Mouse (Mus musculus) thymus, postnatal 25 days (tissue): ENCODE measurements around the gene Rbfox2.
"Not testable (repeated sequence)": the region's sequence is repeated elsewhere in the genome, so short reads cannot be mapped to it uniquely, and the experiment has no call there.

Experiments
- DNase-seq: peaks from one replicate; pipeline ENCODE4 v3.0.0; 2022

Gene Rbfox2

GRCm38 (mm10) chr15:77089249-77089648, 217.6 kb downstream of the Rbfox2 start:
- DNase-seq, result no peak

- DNase-seq, result no peak
These were observed 220.3 kb downstream of the Rbfox2 start for GRCm38 (mm10) chr15:77086488-77086887.

- DNase-seq, result no peak
These were observed 221.0 kb downstream of the Rbfox2 start for GRCm38 (mm10) chr15:77085818-77086217.

GRCm38 (mm10) chr15:77081454-77081853, 225.3 kb downstream of the Rbfox2 start:
- no peak for DNase-seq

- DNase-seq, result no peak
These were observed 226.0 kb downstream of the Rbfox2 start for GRCm38 (mm10) chr15:77080684-77081254.

- DNase-seq, result no peak
These were observed 226.9 kb downstream of the Rbfox2 start for GRCm38 (mm10) chr15:77079890-77080361.

- no peak for DNase-seq
These were observed 227.5 kb downstream of the Rbfox2 start for GRCm38 (mm10) chr15:77079256-77079822.

- no peak for DNase-seq
These were observed 228.0 kb downstream of the Rbfox2 start for GRCm38 (mm10) chr15:77078786-77079185.

- DNase-seq, result no peak
These were observed 228.9 kb downstream of the Rbfox2 start for GRCm38 (mm10) chr15:77077906-77078305.

- DNase-seq, result no peak
These were observed 230.3 kb downstream of the Rbfox2 start for GRCm38 (mm10) chr15:77076523-77076922.

GRCm38 (mm10) chr15:77072556-77073163, 234.1 kb downstream of the Rbfox2 start:
- DNase-seq, result no peak

- DNase-seq, result peak; percentile 86
These were observed 235.3 kb downstream of the Rbfox2 start for GRCm38 (mm10) chr15:77071501-77071900.

GRCm38 (mm10) chr15:77070745-77071268, 236.0 kb downstream of the Rbfox2 start:
- DNase-seq, result peak; percentile 4

GRCm38 (mm10) chr15:77069019-77069418, 237.8 kb downstream of the Rbfox2 start:
- DNase-seq, result no peak

GRCm38 (mm10) chr15:77068439-77068861, 238.4 kb downstream of the Rbfox2 start:
- no peak for DNase-seq

GRCm38 (mm10) chr15:77066233-77066632, 240.6 kb downstream of the Rbfox2 start:
- no peak for DNase-seq

GRCm38 (mm10) chr15:77065259-77065852, 241.4 kb downstream of the Rbfox2 start:
- no peak for DNase-seq

GRCm38 (mm10) chr15:77062746-77063145, 244.1 kb downstream of the Rbfox2 start:
- no peak for DNase-seq

- not testable (repeated sequence) for DNase-seq
These were observed 247.4 kb downstream of the Rbfox2 start for GRCm38 (mm10) chr15:77059416-77059815.

- DNase-seq, result no peak
These were observed 248.2 kb downstream of the Rbfox2 start for GRCm38 (mm10) chr15:77058566-77058965.

- no peak for DNase-seq
These were observed 250.1 kb downstream of the Rbfox2 start for GRCm38 (mm10) chr15:77056791-77057051.

- no peak for DNase-seq
These were observed 250.6 kb downstream of the Rbfox2 start for GRCm38 (mm10) chr15:77056001-77056790.

- no peak for DNase-seq
These were observed 252.1 kb downstream of the Rbfox2 start for GRCm38 (mm10) chr15:77054611-77055175.
